Mouse (Mus musculus) CH12.LX (cell line): ENCODE measurements around the gene Gm17949. TPM values are rescaled to one million over a fixed set of nuclear protein-coding genes. Genes with fewer than 3 reads are reported as not detected.

Source experiments
- DNase-seq: peaks from one replicate; pipeline ENCODE4 v3.0.0-alpha.2; 2013; ENCODE audit errors: extremely low read depth
- H3K27ac ChIP-seq: 2 replicates; pipeline ENCODE4 v1.5.1; 2012; ENCODE audit warnings: low read depth, mild to moderate bottlenecking, control low read depth, moderate library complexity; ENCODE audit not compliant: insufficient read depth
- H3K27me3 ChIP-seq: replicated peaks from 2 replicates; pipeline ENCODE3; 2012; ENCODE audit warnings: inconsistent platforms
- H3K36me3 ChIP-seq, 2 experiments: replicated peaks in 1 of 2; 2 replicates each; pipeline versions ENCODE3 to v1.6.1; 2012; ENCODE audit warnings: inconsistent platforms in 1 of 2, low read length in 1 of 2, mild to moderate bottlenecking in 1 of 2, mixed read lengths in 1 of 2, moderate library complexity in 1 of 2; ENCODE audit not compliant: control insufficient read depth in 1 of 2, insufficient read depth in 1 of 2
- H3K4me1 ChIP-seq, 2 experiments: 2 replicates each; pipeline ENCODE4 v1.6.1; 2012; ENCODE audit warnings: inconsistent platforms in 1 of 2, moderate library complexity in 1 of 2; ENCODE audit not compliant: insufficient read depth in 2 of 2, control insufficient read depth in 1 of 2
- H3K4me2 ChIP-seq: 2 replicates; pipeline ENCODE4 v1.6.1; 2012; ENCODE audit warnings: low read depth, mild to moderate bottlenecking, control low read depth; ENCODE audit not compliant: poor library complexity, insufficient read depth, severe bottlenecking
- H3K4me3 ChIP-seq, 3 experiments: fragments of 150-350 bp in 1 of 3; sonication (generic) in 1 of 3; replicated peaks in 1 of 3; 2 replicates each; pipeline versions ENCODE3 to v1.5.1; 2011 to 2012; ENCODE audit warnings: low read depth in 2 of 3, low read length in 2 of 3, mild to moderate bottlenecking in 2 of 3, moderate library complexity in 2 of 3, control low read depth in 1 of 3, improper control_type of control experiment in 1 of 3, inconsistent platforms in 1 of 3, mixed read lengths in 1 of 3; ENCODE audit not compliant: poor library complexity in 1 of 3
- H3K79me2 ChIP-seq: replicated peaks from 2 replicates; pipeline ENCODE4 v1.6.1; 2012; ENCODE audit warnings: mild to moderate bottlenecking, moderate library complexity; ENCODE audit not compliant: control insufficient read depth, poor library complexity, insufficient read depth, severe bottlenecking; ENCODE audit errors: extremely low read depth
- H3K9ac ChIP-seq: 2 replicates; pipeline ENCODE4 v1.6.1; 2012; ENCODE audit warnings: low read depth, mild to moderate bottlenecking, control low read depth, moderate library complexity; ENCODE audit not compliant: insufficient read depth
- H3K9me3 ChIP-seq: replicated peaks from 2 replicates; pipeline ENCODE3; 2012; ENCODE audit warnings: low read length, inconsistent platforms, mixed read lengths
- BHLHE40 ChIP-seq: IDR thresholded peaks from 2 replicates; pipeline ENCODE4 v1.6.1; 2011; ENCODE audit warnings: mild to moderate bottlenecking, low read depth, low read length, improper control_type of control experiment
- CHD1 ChIP-seq: IDR thresholded peaks from 2 replicates; pipeline ENCODE4 v1.6.1; 2012; ENCODE audit warnings: low read depth, low read length, improper control_type of control experiment, inconsistent platforms
- CHD2 ChIP-seq: IDR thresholded peaks from 2 replicates; pipeline ENCODE4 v1.6.1; 2011; ENCODE audit warnings: low read length, improper control_type of control experiment
- CTCF ChIP-seq, 2 experiments: IDR thresholded peaks in 1 of 2; conservative IDR thresholded peaks in 1 of 2; 2 replicates each; pipeline ENCODE4 v1.5.1; 2011 to 2012; ENCODE audit warnings: low read depth in 2 of 2, low read length in 2 of 2, improper control_type of control experiment in 1 of 2, inconsistent platforms in 1 of 2, mild to moderate bottlenecking in 1 of 2, moderate library complexity in 1 of 2
- EP300 ChIP-seq: IDR thresholded peaks from 2 replicates; pipeline ENCODE4 v1.6.1; 2011; ENCODE audit warnings: low read length, improper control_type of control experiment
- ETS1 ChIP-seq: conservative IDR thresholded peaks from 2 replicates; pipeline ENCODE4 v1.6.1; 2012; ENCODE audit warnings: low read depth, mild to moderate bottlenecking, inconsistent platforms, low read length, improper control_type of control experiment, moderate library complexity
- JUND ChIP-seq: conservative IDR thresholded peaks from 2 replicates; pipeline ENCODE4 v1.6.1; 2011; ENCODE audit warnings: low read depth, low read length, improper control_type of control experiment
- MAFK ChIP-seq: IDR thresholded peaks from 2 replicates; pipeline ENCODE4 v1.6.1; 2011; ENCODE audit warnings: low read length, improper control_type of control experiment; ENCODE audit not compliant: insufficient replicate concordance
- MAX ChIP-seq: IDR thresholded peaks from 2 replicates; pipeline ENCODE4 v1.6.1; 2011; ENCODE audit warnings: low read length, improper control_type of control experiment
- MXI1 ChIP-seq: IDR thresholded peaks from 2 replicates; pipeline ENCODE4 v1.6.1; 2011; ENCODE audit warnings: mild to moderate bottlenecking, low read depth, low read length, improper control_type of control experiment
- MYC ChIP-seq: IDR thresholded peaks from 2 replicates; pipeline ENCODE4 v1.6.1; 2011; ENCODE audit warnings: low read depth, mild to moderate bottlenecking, improper control_type of control experiment, low read length
- POLR2AphosphoS2 ChIP-seq: IDR thresholded peaks from 2 replicates; pipeline ENCODE4 v1.6.1; 2011; ENCODE audit warnings: low read depth, low read length, improper control_type of control experiment
- SMC3 ChIP-seq: IDR thresholded peaks from 2 replicates; pipeline ENCODE4 v1.6.1; 2011; ENCODE audit warnings: low read depth, low read length, improper control_type of control experiment
- TCF12 ChIP-seq: IDR thresholded peaks from 2 replicates; pipeline ENCODE4 v1.6.1; 2014; ENCODE audit warnings: low read depth, mild to moderate bottlenecking, inconsistent platforms, low read length, improper control_type of control experiment
- UBTF ChIP-seq: IDR thresholded peaks from 2 replicates; pipeline ENCODE4 v1.6.1; 2012; ENCODE audit warnings: low read depth, mild to moderate bottlenecking, inconsistent platforms, low read length, improper control_type of control experiment, moderate library complexity
- USF2 ChIP-seq: conservative IDR thresholded peaks from 2 replicates; pipeline ENCODE4 v1.6.1; 2011; ENCODE audit warnings: low read depth, low read length, improper control_type of control experiment
- dilution Hi-C: fragments of 300-500 bp; cut with MboI; formaldehyde crosslinking; loops from 2 replicates; pipeline ENCODE4 v1.14.3; 2020; ENCODE audit warnings: low sequenced_read_pairs; ENCODE audit not compliant: extremely low pct_unique_long_range_greater_than_20kb, extremely low pct_ligation_motif_present
- in situ Hi-C: fragments of 300-500 bp; cut with MboI; formaldehyde crosslinking; loops from 3 replicates; pipeline ENCODE4 v1.14.3; 2019; ENCODE audit warnings: low sequenced_read_pairs, low pct_ligation_motif_present, low pct_unique_long_range_greater_than_20kb, mixed read lengths
- polyA plus RNA-seq: library from polyadenylated mRNA; unstranded; fragments of >175 nt; gene quantifications from 2 replicates; pipeline ENCODE4 v1.2.1, GENCODE M21; 2012; ENCODE audit warnings: low read depth; ENCODE audit not compliant: insufficient read length
- total RNA-seq, 2 experiments: library from RNA; depleted of rRNA; stranded (reverse); fragments of 300-350 nt in 1 of 2; fragments of >200 nt in 1 of 2; gene quantifications; 2 replicates each; pipeline ENCODE4 v1.2.3; 2012 to 2014

Gm17949 gene
- total and polyA plus RNA-seq, 3 experiments, result not detected

DNA sequence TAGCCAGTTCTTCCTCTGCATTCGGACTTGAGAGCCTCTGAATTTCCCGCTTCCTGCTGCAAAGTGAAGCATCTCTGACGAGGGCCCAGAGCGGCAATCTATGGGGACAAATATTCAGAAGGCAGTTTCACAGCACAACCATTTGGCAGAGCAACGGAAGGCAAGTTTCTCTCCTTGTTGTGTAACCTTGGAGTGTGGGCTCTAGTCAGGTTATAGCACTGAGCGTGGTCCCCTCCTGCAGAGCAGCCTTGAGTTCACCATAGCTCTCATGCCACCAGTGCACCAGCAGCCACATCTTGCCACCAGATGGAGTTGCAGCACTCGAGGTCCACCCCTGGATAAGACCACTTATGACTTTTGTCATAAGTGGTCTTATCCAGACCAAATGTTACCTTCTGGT is 22.8 kb upstream of the Gm17949 start:
- DNase-seq, result no peak
- in situ Hi-C loops, result no loop called here
- peak; percentile 12; the same call in 1 of the 2 replicates for TF ChIP-seq SMC3
- TF ChIP-seq CTCF (conservative IDR thresholded peaks at IDR 0.05 in 1 of 2, IDR thresholded peaks at IDR 0.05 in 1 of 2; ENCODE audit: low read depth in 2 of 2, low read length in 2 of 2), result peak in 1 of 2 experiments; percentile 33; a peak in 2 of 4 replicates
- TF ChIP-seq CHD2, result no peak
- Histone ChIP-seq H3K4me2 (no peak overlapping the region), H3K4me3 (no peak overlapping the region), H3K27me3 (no peaks in the 10 kb centered on the region), H3K36me3 (peaks cover 13 to 20% of the 10 kb centered on the region in 2 experiments), H3K79me2 (peaks cover 23% of the 10 kb centered on the region), H3K9ac (no peak overlapping the region), H3K9me3 (no peaks in the 10 kb centered on the region), H3K27ac (no peak overlapping the region), H3K4me1 (peaks cover 7 to 19% of the 10 kb centered on the region in 2 experiments; a peak in 3 of 4 replicates)
- dilution Hi-C loops, result no loop called here

DNA sequence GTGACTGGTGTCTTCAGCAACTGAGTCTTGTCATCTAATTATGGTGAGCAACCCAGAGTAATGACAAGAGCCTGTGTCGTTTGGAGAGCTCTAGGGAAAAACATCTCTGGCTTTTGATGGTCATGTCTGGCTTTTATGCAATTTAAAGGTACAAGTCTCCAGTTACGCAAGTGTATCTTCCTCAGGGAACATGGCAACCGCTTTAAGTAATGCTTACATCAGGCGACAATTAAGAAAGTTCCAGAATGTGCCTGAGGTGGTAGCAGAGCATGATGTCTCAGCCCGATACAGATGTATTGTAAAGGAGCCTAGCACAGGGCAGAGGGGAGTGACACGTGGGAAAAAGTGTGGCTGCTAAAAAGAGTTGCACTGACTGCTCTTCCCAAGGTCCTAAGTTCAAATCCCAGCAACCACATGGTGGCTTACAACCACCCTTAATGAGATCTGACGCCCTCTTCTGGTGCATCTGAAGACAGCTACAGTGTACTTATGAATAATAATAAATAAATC is 22.3 kb upstream of the Gm17949 start:
- no peak overlapping the region for H3K9ac ChIP-seq
- H3K27me3 ChIP-seq, result no peaks in the 10 kb centered on the region
- no peak overlapping the region for H3K4me3 ChIP-seq
- H3K27ac ChIP-seq, result no peak overlapping the region
- H3K36me3 ChIP-seq, result peaks cover 19 to 26% of the 10 kb centered on the region in 2 experiments
- no peak for DNase-seq
- dilution Hi-C loops, result no loop called here
- TF ChIP-seq UBTF (no peak), ETS1 (no peak), TCF12 (no peak), POLR2AphosphoS2 (no peak), JUND (no peak), MAFK (no peak), CHD1 (no peak), EP300 (no peak), CHD2 (no peak), USF2 (no peak)
- H3K79me2 ChIP-seq, result peaks cover 23% of the 10 kb centered on the region
- no peaks in the 10 kb centered on the region for H3K9me3 ChIP-seq
- in situ Hi-C loops, result no loop called here
- peaks cover 7 to 19% of the 10 kb centered on the region in 2 experiments; a peak in 3 of 4 replicates for H3K4me1 ChIP-seq
- H3K4me2 ChIP-seq, result no peak overlapping the region

DNA sequence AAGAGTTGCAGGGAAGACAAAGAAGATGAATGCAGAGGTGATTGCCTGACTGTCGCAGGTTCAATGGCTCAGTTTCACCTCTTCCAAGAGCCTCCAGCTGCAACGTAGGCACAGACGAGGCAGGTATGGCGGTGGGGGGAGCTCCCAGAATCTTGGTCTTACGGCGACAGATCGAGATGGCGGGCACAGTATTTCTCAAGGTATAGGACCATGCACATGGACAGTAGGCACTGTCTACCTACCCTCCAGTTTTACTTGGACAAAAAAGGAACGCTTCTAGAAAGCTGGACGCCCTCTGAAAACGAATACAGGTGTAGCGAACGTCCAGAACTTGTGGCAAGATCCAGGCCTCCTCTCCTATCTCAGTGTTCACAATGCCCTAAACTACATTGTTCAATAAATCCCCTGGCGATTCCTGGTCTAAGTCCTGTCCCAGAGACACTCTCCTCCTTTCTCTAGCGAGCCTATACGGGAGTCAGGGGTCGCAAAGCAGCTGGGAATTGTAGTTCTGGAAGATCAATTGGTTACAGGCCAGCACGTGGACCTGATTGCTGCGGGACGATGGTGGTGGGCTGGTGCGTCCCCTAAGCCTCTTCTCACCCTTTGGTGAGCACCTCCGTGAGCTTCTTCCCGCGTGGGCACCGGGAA is 21.7 kb upstream of the Gm17949 start:
- Histone ChIP-seq H3K9ac (peak overlapping the region; percentile 62), H3K27me3 (no peaks in the 10 kb centered on the region), H3K36me3 (peaks cover 24 to 30% of the 10 kb centered on the region in 2 experiments), H3K4me3 (peak overlapping the region; percentile 70 to 92 (median 92)), H3K4me1 (peaks cover 7 to 19% of the 10 kb centered on the region in 2 experiments; a peak in 3 of 4 replicates), H3K4me2 (peak overlapping the region; percentile 87), H3K27ac (no peak overlapping the region), H3K9me3 (no peaks in the 10 kb centered on the region), H3K79me2 (peaks cover 23% of the 10 kb centered on the region)
- TF ChIP-seq EP300 (0 out of 2 replicates have a peak, but pooled peaks have one; percentile 11), UBTF (no peak), MAX (peak; percentile 94), MXI1 (peak; percentile 96; the same call in 1 of the 2 replicates), BHLHE40 (peak; percentile 45; the same call in 1 of the 2 replicates), MYC (peak; percentile 87)
- in situ Hi-C loops (loop anchor here (10.0 kb wide), 2 partner anchors 215 to 345 kb away; no protein-coding TSS in a partner anchor), dilution Hi-C loops (no loop called here)
- DNase-seq, result peak; percentile 74
